Mouse (Mus musculus) cerebellum, adult 18-20 months (tissue): ENCODE measurements around the gene Ccl1.

Experiments used
- DNase-seq, 2 experiments: peaks; one replicate each; pipeline ENCODE4 v3.0.0; 2021

Gene Ccl1

DNA sequence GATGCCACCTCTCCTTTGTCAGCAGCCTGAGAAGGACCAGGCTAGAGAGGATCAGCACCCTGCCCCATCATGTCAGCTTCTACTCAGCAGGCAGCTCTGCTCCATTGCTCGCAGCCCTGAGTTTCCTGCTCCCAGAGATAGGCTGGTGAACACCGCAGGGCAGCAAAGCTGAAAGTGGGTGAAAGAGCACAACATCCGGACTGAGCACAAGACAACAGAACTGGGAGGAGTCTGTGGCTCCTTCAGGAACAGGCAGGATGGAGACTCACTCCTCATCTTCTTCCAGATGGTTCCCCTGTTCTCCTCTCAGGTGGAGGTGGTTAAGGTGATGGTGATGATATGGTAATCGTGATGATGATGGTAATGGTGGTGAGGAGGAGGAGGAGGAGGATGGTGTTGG is at the start of gene Ccl1:
Gene Ccl1, minus strand, starts transcription at position 101 of the 400 bp plus-strand sequence.
- DNase-seq: no peak

DNA sequence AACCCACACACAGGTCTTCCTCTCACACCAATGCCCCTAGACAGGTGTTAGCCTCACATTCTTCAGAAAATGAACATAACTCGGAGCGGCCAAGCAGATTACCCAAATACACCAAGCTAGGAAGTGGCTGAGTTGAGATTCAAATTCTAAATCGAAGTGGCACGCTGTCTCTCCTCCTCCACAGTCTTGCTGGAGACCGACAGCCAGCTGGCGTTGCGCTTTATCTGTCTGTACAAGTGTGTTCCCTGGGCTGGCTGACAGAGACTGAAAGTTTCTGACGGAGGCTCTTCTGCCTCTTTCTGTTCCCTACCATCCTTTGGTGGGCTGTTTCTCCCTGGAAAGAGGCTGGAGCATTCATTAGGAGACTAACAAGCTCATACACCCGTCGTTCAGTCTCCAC is 45.5 kb upstream of the Ccl1 start:
- DNase-seq: no peak

DNA sequence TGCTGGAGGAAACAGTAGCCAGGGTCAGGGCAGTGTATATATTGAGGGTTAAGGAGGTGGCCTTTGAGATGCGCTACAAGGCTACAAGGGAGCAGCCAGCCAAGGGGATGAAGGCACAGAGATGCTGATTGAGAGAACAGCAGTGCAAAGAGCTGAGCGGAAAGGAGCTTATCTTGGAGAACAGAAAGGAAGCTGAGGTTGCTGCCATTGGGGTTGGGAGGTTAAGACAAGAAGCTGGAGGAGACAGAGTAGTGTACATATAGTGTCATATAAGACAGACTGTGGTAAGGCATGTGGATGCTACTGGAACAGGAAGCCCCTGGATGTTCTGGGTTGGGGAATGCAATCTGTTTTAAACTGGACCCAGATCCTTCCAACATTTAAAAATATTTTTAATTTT is 35.4 kb upstream of the Ccl1 start:
- DNase-seq: no peak

DNA sequence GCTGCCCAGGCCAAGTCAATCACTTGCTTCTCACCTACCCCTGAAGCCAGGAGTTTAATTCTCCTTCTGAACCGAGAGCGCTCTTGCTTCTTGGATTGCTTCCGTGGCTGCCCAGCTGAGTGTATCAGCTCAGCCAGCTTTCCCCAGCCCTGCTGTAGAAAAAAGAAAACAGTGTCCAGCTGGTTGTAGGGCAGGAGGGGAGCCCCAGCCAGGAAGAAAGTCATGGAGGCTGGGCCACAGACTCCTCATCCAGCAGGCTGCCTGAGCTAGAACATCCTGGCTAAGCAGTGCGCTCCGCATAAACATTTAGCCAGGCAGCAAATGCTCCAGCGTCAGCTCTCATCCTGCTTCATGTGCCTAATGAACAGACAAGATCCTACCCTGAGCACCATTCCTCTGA is 34.9 kb upstream of the Ccl1 start:
- no peak for DNase-seq

DNA sequence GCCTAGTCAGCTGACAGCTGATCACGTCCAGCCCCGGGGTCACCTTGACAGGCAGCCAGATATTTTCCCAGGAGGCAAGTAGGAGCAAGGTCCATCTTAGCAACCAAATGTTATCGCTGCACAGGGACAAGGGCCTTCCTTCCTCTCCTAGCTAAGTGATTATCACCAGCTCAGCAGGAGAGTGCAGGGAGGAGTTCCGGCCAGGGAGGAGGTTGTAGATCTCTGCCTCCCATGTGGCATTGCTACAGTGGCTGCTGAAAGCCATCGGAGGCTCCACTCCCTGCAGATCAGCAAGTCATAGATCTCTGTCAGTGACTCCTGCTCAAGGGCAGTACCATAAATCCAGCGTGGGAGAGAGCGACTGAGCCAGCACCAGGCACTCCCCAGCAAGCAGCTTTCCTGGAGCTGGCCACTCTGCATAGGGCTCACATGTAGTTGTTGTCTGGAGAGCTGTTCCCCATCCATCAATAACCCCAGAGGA is 34.5 kb upstream of the Ccl1 start:
- DNase-seq: no peak

DNA sequence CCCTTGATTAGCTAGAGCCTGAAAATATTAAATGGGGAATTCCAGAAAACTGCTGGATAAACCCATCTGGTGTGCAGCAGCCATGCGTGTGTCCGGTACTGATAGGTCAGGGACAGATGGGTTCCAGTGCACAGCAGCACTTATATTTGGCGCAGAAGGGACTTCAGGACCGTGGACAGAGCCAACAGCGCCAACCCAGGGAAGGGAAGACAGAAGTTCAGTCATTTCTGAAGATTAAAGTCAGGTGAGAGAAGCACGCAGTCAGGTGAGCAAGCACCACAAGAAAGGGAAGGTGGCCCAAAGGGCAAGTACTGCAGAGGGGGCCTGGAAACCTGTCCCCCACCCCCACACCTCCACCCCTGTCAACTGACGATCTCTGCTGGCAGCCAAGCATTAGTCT is 7.7 kb upstream of the Ccl1 start:
- no peak for DNase-seq

DNA sequence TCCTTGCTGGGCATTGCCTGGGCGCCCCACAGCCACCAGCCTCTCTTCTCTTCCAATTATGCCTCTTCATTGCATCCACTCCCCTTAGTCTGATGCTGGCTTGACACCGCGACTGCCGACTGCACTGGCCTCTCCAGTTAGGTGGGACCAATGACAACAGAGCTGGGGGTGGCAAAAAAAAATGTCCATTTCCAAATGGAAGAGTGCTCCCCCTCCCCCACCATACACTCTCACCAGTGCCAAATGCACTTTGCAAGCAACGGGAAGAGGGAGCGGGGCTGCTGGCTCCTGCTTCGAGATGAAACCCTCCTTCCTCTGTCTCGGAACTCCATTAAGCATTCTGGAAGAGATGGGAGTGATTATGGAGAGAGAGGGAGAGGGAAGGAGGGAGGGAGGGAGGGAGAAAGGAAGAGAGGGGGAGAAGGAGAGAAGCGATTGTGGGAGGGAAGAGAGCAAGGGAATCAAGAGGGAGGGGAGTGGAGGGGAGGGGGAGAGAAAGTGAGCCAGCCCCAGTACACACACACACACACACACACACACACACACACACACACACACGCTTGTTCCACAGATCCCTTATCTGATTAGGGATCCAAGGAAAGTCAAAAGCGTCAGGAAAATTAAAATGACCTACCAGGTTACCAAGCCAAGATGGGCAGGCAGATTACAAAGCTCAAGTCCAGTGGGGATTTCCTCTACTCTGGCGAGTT is 5.0 kb upstream of the Ccl1 start:
- DNase-seq: no peak

DNA sequence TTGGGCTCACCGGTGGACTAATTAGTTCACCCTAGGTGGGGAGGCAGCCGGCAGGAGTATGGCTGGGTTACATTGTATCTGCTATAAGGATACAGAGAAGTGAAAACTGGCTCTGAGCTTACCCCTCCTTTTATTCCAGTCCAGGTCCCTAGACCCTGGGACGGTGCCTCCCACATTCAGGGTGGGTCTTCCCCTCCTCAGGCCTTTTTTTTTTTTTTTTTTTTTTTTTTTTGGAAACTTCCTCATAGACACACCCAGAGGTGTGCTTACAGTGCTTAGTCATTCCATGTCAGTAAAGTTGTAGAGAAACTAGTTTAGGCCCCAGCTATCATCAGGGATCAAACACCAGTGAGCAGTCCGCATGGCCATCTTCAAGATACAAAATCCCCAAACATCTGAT is 7.6 kb downstream of the Ccl1 start:
- DNase-seq: no peak

DNA sequence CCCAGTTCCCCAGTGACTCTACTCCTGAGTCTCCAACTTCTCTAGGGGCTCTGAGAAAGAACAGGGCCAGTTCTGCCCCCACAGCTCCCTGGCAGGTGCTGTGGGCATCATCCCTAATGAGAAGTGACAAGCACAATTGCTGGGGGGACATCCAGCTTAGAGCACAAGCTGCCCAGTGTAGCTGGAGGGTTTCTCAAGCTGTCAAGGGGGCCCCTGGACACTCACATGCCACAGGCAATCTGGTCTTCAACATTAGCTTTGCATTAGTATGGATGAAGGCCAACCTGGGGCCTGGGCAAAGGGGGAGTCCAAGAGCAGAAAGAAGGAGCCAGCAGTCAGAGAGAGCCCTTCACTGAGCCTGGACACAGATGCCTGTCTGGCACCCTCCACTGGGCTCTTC is 14.6 kb downstream of the Ccl1 start:
- no peak for DNase-seq

DNA sequence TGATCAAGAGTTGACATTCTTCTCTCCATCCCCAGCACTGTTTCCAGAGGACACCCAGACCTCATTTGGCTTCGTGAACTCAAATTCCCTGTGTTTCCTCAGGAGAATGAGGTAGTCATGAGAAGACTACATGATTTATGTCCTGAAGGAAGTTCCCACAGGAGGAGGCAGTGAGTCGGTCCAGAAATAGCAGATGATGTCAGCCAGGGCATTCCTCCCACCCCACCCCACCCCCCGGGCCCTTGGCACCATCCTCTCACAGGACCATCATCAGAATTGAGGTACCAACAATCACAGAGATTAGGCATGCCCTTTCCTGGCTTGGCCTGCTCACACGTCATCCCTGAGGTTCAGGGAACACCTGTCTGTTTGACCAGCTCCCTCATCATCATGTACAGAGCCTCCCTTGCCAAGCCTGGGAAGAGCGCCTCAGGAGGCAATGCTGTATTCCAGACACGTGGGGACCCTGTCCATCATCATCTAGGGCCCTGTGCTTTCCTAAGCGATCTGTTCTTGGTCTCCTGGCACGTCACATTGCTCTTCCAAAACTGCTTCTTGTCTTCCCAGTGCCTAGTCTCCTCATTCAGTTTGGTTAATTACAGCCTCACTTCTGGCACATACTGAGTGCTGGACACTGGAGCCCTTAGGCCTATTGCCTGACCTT is 31.2 kb downstream of the Ccl1 start:
- peak; percentile 3 to 6 for DNase-seq

DNA sequence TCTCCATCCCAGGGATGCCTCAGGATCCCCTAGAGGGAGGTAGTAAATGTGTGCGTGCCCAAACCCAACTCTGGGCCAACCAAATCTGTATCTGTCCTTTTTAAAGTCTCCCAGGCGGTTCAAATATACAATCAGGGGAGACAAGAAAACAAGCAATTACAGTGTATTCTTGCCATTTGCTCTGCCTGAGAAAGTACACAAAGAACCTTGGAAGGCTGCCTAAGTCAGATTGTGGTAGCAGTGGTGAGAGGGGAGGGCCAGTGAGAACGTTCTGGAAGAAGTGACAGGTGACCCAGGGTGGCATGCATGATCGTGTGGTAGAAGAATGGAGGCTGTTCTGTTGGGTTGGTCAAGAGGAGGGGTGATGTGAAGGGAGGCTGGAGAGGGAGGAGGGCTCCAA is 46.4 kb downstream of the Ccl1 start:
- no peak for DNase-seq

DNA sequence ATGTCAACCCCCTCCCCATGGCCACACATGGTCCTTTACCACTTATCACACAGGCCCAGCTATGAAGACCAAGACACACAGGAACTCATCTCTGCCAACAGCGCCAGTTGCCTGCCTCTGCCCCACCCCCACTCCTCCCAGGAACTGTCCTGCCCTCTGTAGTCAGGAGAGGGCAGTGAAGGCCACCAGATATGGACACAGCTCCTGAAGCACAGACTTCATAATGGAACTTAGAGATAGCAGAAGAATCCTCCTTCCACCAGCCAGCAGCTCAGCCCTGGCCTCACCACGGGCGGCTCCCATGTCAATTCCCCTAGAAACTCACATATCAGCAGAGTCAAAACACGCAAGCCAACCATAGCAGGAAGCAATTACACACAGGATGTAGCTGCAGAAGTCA is 49.9 kb downstream of the Ccl1 start:
- DNase-seq: peak; percentile 54 to 58

DNA sequence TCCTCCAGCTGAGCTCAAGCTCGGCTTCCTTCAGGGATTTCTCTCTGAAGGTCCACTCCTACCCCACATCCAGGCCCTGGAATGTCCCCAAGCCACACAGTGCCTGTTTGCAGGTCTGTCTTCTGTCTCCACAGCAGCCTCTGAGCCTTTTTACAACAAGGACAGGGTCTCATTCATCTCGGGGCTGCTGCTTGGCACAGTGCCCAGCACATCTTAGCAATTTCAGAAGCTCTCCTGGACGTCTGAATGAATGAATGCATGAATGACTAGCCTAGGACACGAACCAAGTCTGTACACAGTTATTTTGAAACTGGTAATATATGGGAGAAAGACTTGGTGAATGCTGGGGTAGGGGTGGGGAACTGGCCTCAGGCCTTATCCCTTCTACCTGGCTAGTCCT is 52.1 kb downstream of the Ccl1 start:
- DNase-seq: no peak

DNA sequence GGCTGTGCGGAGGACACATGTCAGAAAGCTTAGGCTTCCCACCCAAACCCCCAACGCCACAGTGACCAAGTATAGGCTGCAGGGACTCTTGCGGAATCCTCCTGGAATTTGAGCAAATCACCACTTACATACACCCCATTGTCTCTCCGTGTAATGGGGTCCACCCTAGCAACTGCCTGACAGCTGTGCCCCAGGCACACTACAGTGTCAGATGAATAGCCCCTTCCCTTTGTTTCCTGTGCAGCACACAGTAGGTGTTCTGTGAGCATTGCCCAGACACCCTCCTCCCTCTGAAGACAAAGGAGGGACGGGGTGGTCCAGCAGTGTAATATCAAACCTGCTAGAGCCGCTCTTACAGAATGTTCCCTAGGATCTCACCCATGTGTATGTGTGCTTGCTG is 54.2 kb downstream of the Ccl1 start:
- DNase-seq: no peak

DNA sequence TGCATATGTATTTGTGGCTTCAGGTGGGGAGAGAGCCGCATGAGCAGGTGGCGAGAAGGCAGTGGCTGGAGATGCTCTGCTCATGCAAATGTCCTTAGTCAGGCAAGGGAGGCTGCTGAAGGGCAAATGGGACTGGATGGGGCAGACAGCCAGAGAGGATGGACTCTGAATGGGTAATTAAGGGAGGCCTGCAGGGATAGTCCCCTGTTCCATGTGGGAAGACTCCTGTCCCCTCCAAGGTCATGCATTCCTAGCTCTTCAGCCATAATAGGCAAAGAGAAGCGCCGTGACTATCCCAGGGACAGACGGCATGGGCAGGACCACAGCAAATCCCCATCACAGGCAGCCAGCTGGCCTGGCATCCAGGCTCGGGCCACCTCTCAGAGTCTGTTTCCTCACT is 55.5 kb downstream of the Ccl1 start:
- no peak for DNase-seq

DNA sequence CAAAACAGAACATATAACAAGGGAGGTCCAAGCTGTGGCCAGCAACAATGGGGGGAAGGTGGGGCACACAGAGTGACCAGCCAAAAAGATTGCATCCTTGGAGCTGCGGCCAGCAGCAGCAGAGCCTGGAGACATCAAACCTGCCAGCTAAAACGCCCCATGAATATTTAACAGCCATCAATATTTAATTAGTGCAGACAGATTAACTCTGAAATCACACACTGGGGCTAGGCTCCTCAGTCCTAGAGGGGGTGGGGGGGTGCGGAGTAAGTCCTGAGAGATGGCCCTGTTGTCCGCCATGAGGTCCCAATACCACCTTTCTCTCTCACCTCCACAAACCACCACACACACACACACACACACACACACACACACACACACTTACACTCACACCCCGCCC is 68.1 kb downstream of the Ccl1 start:
- DNase-seq: no peak

DNA sequence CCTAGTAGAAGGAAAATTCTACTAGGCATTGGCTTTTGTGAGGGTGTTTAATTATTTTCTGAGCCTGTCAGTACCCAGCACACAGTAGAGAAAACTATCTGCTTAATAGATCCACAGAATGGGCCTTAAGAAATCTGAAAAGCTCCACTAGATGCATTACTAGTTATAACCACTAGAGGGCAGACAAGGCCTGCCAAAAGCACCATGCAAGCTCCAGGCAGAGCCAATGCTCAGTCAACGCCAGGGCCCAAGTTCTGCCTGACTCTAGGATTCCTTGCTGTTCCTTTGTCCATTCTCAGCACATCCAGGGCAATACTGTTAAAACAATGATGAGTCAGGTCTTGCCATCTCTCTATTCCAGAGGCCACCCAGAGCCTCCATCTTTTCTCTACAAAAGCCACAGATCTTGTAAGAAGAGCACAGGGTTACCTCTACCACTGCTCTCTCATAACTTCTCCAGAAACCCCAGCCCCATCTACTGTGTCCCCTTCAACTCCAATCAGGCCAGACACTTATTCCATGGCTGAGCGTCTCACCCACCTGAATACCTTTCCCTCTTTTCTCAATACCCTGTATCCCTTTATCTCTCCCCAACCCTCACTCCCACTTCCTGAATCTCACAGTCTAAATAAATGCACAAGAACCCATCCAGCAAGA is 69.8 kb downstream of the Ccl1 start:
- DNase-seq: peak; percentile 38 to 46

DNA sequence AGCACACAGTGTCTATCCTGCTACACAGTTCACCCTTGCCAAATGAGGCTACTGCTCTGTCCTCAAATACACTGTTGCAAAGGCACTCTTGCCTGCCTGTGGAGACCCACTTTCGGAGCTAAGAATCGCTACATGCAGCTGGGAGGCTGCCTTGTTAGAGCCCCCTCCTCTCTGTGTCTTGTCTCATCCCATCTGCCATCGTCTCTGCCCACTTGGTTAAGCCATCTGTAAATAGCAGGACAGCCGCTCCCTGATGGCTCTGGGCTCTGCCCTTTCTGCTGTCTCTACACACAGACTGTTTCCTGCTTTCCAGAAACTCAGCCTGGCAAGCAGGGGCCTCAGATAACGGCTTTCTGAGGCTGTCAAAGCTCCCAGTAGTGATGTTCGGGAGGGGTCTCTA is 71.5 kb downstream of the Ccl1 start:
- no peak for DNase-seq

DNA sequence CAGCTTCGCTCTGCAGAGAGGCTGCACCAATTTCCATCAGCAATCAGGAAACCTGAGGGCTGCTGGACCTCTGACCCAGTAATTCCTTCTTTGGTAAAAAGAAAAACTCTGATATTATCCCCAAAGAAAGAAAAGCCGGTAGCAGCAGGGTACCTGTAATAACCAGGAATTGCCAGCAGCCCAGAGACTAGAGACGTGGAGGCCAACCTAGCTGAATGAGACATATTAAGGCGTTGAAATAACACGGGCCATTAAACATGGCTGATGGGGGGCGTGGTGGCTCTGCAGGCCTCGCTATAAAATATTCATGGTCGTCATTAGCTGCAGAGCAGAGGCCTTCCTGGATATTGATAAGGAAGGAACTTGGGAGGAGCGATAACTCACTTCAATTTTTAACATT is 78.5 kb downstream of the Ccl1 start:
- no peak for DNase-seq

DNA sequence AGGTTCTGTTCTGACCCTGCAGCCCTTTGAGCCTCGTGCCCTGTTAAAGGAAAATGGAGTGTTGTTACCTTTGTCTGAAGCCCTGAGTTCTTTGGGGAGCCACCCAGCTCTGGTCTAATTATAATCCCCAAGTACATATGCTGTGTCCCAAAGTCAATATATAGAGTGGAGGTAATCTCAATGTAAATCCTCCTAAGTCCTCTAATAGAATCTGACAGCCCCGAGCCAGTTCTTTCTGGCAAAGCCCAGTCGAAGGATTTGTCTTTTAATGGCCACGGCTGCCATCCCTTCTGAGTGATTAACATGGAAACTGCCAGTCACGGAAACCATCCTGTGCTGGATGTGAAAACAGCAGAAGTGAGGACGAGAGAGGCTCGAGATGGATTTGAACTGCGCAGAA is 79.6 kb downstream of the Ccl1 start:
- DNase-seq: no peak

DNA sequence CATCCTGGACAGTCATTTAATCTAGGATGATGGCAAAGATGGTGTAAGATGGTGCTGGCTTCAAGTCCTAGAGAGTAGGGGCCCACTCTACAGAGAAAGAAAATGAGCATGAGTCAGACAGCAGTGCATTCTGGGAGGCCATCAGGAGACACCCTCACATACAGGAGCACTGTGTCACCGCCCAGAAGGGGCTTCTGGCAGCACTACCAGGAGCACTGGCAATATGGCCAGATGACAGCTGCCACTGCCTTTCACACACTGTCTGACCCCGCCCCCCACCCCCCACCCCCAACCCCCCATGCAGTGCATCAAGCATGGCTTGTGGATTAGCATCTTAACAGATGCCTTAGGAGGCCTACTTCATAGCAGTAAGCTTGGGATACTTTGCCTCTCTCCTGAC is 89.0 kb downstream of the Ccl1 start:
- DNase-seq: no peak

DNA sequence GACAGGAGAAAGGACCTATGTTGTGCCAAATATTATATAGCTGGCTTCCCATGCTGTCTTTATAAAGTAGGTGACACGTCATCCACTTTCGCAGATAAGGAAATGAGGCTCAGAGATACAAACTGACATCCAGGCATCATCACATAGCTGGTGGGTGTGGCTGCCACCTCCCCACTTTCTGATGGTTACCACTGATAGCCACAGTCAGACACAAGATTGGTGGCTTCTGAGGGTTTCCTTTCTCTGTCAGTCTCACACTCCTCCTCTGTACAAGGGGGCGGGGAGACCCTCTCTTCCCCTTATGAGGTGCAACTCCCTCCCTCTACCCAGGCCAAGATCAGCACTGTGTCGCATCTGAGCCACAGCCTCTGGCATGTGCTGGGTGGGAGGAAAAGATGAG is 91.1 kb downstream of the Ccl1 start:
- DNase-seq: no peak

DNA sequence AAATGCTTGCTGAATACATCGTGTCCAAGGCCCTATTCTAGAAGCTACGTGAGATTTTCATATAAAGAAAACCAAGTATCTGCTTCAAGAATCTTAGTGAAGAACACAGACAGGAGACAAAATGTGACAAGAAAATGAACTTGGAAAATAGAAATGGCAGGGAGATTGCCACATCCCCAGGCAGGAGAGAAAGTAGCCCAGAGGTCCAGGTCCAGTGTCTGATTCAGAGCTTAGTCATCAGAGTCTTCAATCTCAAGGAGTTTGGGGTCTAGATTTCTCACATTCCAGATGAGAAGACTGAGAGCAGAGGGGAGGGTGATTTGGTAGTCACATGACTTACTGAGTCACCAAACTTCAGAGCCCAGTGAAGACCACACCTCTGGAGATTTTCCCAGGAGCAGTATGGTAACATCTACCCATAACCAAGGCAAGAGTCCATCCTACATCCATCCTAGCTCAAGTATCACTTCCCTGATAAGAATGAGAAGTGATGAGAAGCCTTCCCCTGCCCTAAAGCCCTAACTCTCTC is 98.5 kb downstream of the Ccl1 start:
- DNase-seq: no peak

DNA sequence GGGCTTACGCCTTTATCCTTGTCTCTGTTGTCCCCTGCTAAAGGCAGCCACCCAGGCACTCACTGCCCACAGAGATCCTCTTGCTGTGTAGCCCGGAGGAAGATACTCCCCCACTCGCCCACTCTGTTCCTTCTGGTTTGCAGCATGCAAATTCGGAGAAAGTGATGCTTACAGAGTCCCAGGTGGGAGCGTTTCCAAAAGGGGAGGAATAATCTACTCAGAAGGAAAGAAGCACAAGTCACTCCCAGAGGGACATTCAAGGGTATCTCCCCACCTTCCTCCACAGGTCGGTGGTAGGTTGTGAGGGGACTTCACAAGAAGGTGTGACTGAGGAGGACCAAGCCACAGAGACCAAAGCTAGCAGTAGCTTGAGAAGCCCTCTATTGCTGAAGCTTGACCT is 100.3 kb downstream of the Ccl1 start:
- no peak for DNase-seq
